Mouse (Mus musculus): ENCODE results near the gene Adgrg5.

GRCm38 (mm10) chr8:94914701-94915101 lies 8.8 kb upstream of the Adgrg5 start:
- TF ChIP-seq CTCF (IDR thresholded peaks at IDR 0.05; ENCODE audit: borderline replicate concordance, insufficient read depth, low read depth, low read length) = no peak
- TF ChIP-seq POLR2A (IDR thresholded peaks at IDR 0.05; ENCODE audit: borderline replicate concordance, insufficient read depth, low read length) = no peak
